Mouse (Mus musculus) layer of hippocampus, postnatal 10 days (tissue): Measurements from ENCODE around the gene Ppp3r1. TPM values are rescaled to one million over a fixed set of nuclear protein-coding genes. Genes with fewer than 3 reads are reported as not detected.
A peak's percentile ranks its signal among the peaks of the same experiment; 100 is the strongest.

Source experiments
- DNase-seq, 2 experiments: peaks; one replicate each; pipeline ENCODE4 v3.0.0; 2021; ENCODE audit warnings: low spot score in 2 of 2
- long read RNA-seq: library from polyadenylated mRNA; stranded (forward); transcript quantifications from one replicate; pipeline ENCODE4 v2.0.0, GENCODE M21; 2023
- total RNA-seq, 2 experiments: library from RNA; stranded (reverse); gene quantifications; 2 replicates each; pipeline ENCODE4 v1.2.3; 2021

The Ppp3r1 gene
- total RNA-seq: 100 to 1,000 TPM; 423 to 437 TPM
- long read RNA-seq, transcript Ppp3r1-201 (6 exons, 2,859 nt): major isoform, 208 of 258 reads
- long read RNA-seq, partial matches to known transcripts: 42 of 258 reads
- long read RNA-seq, other reads (novel, unspliced or antisense): 8 of 258 reads

- DNase-seq: peak; percentile 96 to 98
Observed at GRCm38 (mm10) chr11:17158858-17159737, at the start of gene Ppp3r1. Ppp3r1 (plus strand) TSS chr11:17159263.

DNA sequence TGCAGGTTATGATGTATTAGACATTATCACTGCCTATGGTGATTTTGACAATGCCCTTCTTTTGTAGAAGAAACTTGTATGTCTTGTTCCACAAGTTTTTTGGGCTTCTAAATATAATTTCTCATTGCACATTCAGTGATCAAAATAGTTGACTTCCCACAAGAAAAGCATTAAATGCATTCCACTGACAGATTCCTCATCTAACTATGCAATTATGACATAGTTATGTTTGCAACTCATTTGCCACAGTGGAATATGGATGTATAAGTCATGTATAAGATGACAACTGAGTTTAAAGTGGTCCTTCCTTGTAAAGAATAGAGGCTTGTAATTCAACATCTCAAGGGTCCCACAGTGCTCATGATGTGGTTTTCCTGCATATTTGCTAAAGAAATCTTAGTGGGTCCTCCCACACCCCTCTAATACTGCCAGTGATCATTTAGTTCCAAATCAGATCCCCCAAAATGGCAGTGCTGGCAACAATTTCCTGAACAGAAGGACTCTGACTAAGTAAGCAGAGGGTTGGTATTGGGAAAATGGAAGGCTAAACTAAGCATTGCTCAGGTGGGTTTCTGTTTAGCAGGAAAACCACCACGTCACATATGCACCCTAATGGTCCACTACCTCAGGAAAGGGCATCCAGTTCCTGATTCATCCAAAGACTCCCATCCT lies 46.5 kb upstream of the Ppp3r1 start:
- peak in 1 of 2 experiments; percentile 17 for DNase-seq

DNA sequence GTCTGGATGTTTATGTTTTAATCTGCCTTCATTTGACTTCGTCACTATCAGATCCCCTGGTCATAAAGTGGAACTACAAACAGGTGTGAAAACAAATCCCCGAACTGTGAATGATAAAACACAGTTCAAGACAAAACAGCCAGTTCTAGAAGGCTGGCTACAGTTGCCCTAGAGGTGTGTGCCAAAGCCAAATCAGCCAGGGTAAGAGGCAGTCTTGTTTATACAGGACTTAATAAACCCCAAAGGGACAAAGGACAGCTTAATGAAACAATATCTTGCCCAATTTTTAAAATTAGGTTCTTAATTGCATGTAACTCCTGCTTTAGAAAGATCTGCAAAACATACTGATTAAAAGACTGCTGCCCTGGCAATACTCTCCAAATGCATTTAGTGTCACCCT lies 32.6 kb upstream of the Ppp3r1 start:
- no peak for DNase-seq

- no peak for DNase-seq
Observed at GRCm38 (mm10) chr11:17135638-17136037, 23.4 kb upstream of the Ppp3r1 start.

DNA sequence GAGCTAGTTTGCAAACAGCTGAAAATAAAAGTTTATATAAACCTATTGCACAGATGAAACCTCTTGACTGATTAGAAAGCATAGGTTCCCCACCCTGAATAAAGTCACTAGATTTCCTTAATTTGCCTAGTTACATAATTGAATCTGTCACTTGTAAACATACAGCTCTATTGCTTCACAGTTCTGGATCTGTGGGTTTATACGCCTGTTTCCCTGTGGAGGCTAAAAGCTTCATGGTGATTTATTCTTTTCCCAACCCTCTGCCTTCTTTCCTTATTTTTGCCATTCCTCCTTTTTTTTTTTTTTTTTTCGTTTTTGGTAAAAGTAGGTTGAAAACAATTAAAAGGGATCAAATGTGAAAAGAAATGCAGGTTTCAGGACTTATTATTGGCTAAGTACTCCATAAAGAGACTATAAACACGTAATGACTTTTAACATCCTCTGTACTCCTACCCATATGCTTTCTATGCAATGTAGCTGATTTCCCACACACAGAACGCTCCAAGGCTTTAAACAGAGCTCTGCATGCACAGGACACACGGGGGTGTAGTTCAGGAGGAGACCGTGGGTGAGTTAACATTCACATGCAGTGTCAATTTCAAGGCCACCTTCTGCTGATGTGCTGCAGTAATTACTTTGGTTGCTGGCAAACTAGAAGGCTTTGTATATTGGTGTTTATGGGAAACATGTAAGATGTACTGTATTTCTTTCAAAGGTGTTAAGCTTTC lies 20.6 kb upstream of the Ppp3r1 start:
- DNase-seq: no peak

DNA sequence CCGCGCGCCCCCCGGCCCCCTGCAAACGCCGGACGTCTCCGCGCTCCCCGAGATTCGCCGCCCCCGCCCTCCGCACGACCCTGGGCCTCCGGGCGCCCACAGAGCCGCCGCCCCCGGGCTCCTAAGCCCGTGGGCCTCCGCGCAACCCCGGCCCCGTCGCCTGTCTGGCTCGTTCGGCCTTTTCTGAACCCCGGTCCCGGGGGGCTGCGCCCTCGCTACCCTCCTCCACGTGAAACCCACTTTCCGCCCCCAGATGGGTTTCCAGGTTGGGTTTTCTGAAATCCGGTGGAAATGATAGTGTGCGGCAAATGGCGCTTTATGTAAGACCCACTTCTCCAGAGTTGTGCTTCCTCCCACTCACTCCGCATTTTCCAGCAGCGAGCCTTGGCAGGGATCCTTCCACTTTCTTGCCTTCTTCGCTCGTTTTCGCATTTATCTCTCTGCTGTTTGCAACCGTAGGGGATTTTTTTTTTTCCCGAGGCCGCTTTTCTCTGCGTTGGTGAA lies 727 bp downstream of the Ppp3r1 start:
- DNase-seq: peak; percentile 56 to 64

GRCm38 (mm10) chr11:17160242-17160641 lies 1.2 kb downstream of the Ppp3r1 start:
- DNase-seq: peak; percentile 46 to 56

GRCm38 (mm10) chr11:17163956-17164355 lies 4.9 kb downstream of the Ppp3r1 start:
- DNase-seq: no peak

- DNase-seq: no peak
Observed at GRCm38 (mm10) chr11:17166627-17167026, 7.6 kb downstream of the Ppp3r1 start.

DNA sequence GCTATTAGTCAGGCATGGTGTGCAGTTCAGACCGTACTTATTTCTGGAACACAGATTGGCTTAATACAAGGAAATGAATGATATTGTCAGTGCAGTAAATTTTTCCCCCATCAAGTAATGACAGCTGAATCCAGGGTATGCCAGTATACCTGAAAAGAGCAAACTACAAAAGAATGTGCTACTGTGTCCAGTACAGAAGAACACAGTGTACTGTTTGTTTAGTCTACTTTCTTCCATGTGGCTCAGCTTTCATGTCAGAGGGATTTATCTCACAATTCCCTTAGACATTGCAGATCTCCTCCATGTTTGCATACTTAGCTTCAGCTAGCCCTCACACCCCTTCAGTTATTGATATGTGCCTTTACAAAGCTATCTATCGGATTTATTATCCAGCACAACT lies 10.2 kb downstream of the Ppp3r1 start:
- DNase-seq: no peak

DNA sequence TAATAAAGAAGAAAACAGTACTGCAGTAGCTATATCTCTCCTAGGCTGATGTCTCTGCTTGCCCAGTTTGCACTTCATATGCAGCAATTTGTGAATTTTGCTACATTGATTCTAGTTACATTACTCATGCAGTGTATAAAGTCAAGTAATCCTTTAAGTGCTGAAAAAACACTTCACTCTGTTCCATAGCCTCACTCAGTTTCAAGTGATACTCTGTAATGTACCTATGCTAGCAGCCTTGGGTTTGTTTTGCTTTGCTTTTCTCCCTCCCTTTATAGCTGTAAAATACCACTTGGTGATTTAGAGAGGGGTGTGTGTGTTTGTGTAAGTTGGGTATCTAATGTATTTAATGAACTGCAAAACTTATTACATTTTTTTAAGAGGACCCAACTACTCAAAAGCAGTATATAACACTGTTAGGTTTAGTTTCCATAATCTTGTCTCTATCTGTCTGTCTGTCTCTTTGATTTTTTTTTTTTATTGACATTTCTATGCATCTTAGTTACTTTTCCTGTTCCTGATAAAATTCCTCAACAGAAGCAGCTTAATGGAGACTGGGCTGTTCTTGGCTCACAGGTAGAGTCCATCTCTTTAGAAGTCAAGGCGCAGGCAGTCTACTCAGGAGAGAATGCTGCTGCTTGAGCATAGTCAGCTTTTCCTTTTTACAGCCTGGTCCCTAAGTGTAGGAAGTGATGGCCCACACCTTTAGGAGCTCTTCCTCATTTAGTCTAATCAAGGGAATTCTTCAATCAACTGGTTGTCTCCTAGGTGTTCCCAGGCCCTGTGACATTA lies 12.1 kb downstream of the Ppp3r1 start:
- no peak for DNase-seq

DNA sequence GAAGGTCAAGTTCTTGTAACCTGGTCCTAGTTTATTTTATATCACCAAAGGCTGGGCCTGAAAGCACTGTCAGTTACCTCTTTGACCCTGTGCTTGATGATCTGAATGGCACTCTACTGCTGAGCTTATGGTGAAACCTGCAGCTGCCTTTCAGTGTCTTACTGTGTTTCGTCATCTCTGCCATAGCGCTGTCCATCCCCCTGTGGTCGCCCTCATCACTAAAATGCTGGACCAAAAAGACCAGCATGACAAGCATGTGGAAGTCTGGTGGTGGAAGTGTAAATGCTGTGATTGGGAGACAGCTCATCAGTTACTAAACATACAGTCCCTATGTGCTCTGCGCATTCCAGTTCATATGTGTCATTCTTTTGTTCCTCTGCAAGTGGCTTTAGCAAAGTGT lies 13.2 kb downstream of the Ppp3r1 start:
- DNase-seq: no peak

DNA sequence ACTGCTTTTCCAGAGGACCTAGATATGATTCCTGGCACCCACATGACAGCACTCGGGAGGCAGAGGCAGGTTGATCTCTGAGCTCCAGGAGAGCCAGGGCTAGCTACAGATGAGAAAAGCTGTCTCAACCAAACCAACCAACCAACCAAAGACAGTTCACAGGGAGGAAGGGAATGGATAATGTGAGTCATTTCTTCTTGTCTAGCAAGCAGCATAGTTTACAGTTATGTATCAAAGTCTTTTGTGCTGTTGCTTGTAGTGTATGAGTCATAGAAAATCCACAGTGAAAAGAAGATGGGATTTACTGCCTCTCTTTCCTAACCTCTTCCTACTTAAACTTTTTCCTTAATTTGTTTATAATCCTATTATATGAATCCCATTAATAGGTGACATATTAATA lies 17.6 kb downstream of the Ppp3r1 start:
- DNase-seq: no peak

GRCm38 (mm10) chr11:17180753-17181152 lies 21.7 kb downstream of the Ppp3r1 start:
- no peak for DNase-seq

DNA sequence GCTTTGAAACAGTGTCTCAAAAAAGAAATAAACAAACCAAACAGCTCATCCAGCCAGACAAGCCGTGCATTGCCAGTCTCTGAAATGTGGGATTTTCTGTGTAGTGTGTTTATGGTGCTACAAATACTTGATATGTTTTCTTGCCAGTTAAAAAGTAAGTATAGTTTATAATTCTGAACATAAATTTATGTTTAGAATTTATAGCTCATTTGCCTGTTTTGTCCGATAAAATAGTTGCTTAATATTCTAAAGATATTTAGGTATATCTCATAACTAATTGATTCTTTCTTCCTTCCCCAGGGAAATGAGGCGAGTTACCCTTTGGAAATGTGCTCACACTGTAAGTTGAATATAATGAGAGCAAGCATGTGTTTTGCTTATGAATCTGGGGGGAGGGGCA lies 22.7 kb downstream of the Ppp3r1 start, which contains the start of gene Wdr92:
TSS of gene Wdr92 (plus strand) at position 301 of the 400 bp plus-strand sequence.
- DNase-seq: no peak

DNA sequence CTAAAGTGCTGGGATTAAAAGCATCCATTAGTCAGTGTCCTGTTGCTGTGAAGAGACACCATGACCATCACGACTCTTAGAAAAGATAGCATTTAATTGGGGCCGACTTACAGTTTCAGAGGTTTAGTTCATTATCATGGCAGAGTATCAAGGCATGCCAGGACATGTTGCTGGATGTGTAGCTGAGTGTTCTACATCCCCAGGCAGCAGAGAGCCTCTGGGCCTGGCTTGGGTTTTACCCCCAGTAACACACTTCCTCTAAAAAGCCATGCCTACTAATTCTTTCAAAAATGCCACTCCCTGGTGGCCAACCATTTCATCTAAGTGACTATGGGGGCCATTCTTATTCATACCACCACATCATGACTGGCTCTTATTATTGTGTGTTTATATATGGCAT lies 24.1 kb downstream of the Ppp3r1 start:
- DNase-seq: no peak

- DNase-seq: no peak
Observed at GRCm38 (mm10) chr11:17187649-17188048, 28.6 kb downstream of the Ppp3r1 start.

DNA sequence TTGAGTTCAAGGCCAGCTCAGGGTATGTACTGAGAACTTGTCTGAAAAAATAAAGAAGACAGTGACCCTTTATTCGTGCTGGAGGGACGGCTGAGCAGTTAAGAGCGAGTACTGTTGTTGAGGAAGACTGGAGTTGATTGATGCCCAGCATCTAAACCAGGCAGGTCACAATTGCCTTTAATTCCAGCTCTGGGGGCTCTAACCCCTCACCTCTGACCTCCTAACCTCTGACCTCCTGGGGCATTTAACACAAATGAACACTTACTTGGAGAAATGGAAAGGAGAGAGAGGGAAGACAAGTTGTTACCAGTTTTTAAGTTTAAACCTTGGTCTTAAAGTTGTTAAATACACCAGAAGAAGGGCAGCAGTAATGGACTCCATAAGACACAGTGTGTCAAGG lies 29.7 kb downstream of the Ppp3r1 start:
- no peak for DNase-seq

DNA sequence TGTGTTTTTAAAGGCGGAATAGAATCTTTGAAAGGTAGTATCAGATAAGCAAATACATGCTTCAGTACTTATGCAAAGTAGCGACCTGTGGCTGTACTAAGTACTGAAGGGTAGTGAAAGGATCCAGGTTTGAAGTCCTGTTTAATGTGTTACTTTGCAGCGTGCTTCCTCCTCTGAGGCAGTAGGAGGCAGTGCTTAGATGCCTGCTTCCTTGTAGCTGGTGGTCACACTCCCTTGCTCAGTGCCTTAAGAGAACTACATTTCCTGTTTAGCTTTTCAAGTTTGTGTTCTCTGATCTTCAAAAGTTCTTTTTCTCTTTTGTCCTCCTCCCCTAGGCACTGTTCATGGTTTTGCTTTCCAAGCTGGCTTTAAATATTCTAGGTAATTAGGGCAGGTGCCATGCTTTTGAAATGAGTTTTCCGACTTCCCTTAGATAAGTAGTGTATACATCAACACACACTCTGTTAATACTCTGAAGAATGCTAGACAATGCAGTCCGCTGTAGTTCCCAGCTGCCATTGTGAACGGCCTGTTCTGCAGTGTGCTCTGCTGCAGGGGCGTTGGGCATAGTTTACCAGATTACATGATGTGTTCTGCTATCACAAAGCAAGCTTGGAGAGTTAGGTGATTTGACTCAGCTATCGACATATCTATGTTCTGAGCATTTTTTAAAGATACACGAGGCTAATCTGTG lies 33.2 kb downstream of the Ppp3r1 start:
- DNase-seq: no peak

GRCm38 (mm10) chr11:17199170-17199569 lies 40.1 kb downstream of the Ppp3r1 start:
- DNase-seq: no peak
